Mouse (Mus musculus): Measurements from ENCODE around the gene Eef2. TPM values are rescaled to one million over a fixed set of nuclear protein-coding genes. Genes with fewer than 3 reads are reported as not detected.
A peak's percentile ranks its signal among the peaks of the same experiment; 100 is the strongest.

Eef2 gene
- polyA plus RNA-seq, 1 experiment: 468 TPM

- no peak for TF ChIP-seq POLR2A (IDR thresholded peaks at IDR 0.05; ENCODE audit: borderline replicate concordance, control insufficient read depth, low read depth, low read length)
- no peak for TF ChIP-seq CTCF (IDR thresholded peaks at IDR 0.05; ENCODE audit: control insufficient read depth, insufficient read depth, low read length)
- Histone ChIP-seq H3K4me1 (ENCODE audit: control insufficient read depth, insufficient read depth, low read length) (peaks cover 3% of the 10 kb centered on the region), H3K4me3 (replicated peaks; ENCODE audit: control insufficient read depth, low read depth, low read length) (no peak overlapping the region), H3K27ac (ENCODE audit: control insufficient read depth, insufficient read depth, low read depth, low read length, poor library complexity) (no peak overlapping the region)
- WGBS: 89% methylated on average over 26 of the region's 26 CpGs
These were observed 13.4 kb downstream of the Eef2 start for GRCm38 (mm10) chr10:81189821-81190220.

DNA sequence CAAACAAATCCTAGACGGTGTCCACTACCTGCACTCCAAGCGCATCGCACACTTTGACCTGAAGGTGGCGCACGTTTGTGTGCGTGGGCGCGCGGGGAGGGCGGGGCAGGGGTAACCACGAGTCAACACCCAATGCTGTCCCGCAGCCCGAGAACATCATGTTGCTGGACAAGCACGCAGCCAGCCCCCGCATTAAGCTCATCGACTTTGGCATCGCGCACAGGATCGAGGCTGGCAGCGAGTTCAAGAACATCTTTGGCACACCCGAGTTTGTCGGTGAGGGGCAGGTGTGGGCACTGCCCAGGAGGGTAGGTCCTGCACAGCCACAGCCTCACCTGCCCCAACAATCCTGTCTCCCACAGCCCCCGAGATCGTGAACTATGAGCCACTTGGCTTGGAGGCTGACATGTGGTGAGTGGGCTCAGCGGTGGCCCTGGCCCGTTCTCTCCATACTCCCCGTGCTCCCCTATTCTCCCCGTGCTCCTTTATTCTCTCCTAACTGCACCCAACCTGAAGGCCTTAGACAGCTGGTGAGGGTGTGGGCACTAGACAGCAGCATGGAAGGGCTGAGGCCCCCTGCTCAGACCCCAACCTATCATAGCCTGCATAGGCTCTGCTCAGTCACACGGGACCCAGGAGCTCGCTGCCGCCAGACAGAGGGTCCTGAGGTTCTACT lies 13.9 kb downstream of the Eef2 start:
- Histone ChIP-seq H3K4me1 (ENCODE audit: control insufficient read depth, insufficient read depth, low read length) (peaks cover 3% of the 10 kb centered on the region), H3K27ac (ENCODE audit: control insufficient read depth, insufficient read depth, low read depth, low read length, poor library complexity) (no peak overlapping the region), H3K4me3 (replicated peaks; ENCODE audit: control insufficient read depth, low read depth, low read length) (no peak overlapping the region)
- TF ChIP-seq POLR2A (IDR thresholded peaks at IDR 0.05; ENCODE audit: borderline replicate concordance, control insufficient read depth, low read depth, low read length): peak; percentile 27; the same call in 1 of the 2 replicates
- TF ChIP-seq CTCF (IDR thresholded peaks at IDR 0.05; ENCODE audit: control insufficient read depth, insufficient read depth, low read length): peak; percentile 44; the same call in 1 of the 2 replicates
- 78% methylated on average over 31 of the region's 31 CpGs for WGBS

- no peak for TF ChIP-seq POLR2A (IDR thresholded peaks at IDR 0.05; ENCODE audit: borderline replicate concordance, control insufficient read depth, low read depth, low read length)
- peak; percentile 26; the same call in 1 of the 2 replicates for TF ChIP-seq CTCF (IDR thresholded peaks at IDR 0.05; ENCODE audit: control insufficient read depth, insufficient read depth, low read length)
- H3K27ac ChIP-seq (ENCODE audit: control insufficient read depth, insufficient read depth, low read depth, low read length, poor library complexity): no peak overlapping the region
- no peak overlapping the region for H3K4me3 ChIP-seq (replicated peaks; ENCODE audit: control insufficient read depth, low read depth, low read length)
- 42% methylated on average over 6 of the region's 6 CpGs for WGBS
- peaks cover 3% of the 10 kb centered on the region for H3K4me1 ChIP-seq (ENCODE audit: control insufficient read depth, insufficient read depth, low read length)
These were observed 14.5 kb downstream of the Eef2 start for GRCm38 (mm10) chr10:81190912-81191321.

- Histone ChIP-seq H3K4me3 (replicated peaks; ENCODE audit: control insufficient read depth, low read depth, low read length) (no peak overlapping the region), H3K27ac (ENCODE audit: control insufficient read depth, insufficient read depth, low read depth, low read length, poor library complexity) (peak overlapping the region; percentile 16), H3K4me1 (ENCODE audit: control insufficient read depth, insufficient read depth, low read length) (peaks cover 3% of the 10 kb centered on the region)
- TF ChIP-seq CTCF (IDR thresholded peaks at IDR 0.05; ENCODE audit: control insufficient read depth, insufficient read depth, low read length): no peak
- TF ChIP-seq POLR2A (IDR thresholded peaks at IDR 0.05; ENCODE audit: borderline replicate concordance, control insufficient read depth, low read depth, low read length): no peak
- WGBS: 48% methylated on average over 18 of the region's 18 CpGs
These were observed 15.0 kb downstream of the Eef2 start for GRCm38 (mm10) chr10:81191342-81191982.

- WGBS: under 1% methylated on average over 92 of the region's 93 CpGs
- Histone ChIP-seq H3K4me1 (ENCODE audit: control insufficient read depth, insufficient read depth, low read length) (peaks cover 3% of the 10 kb centered on the region), H3K4me3 (replicated peaks; ENCODE audit: control insufficient read depth, low read depth, low read length) (peak overlapping the region; percentile 95), H3K27ac (ENCODE audit: control insufficient read depth, insufficient read depth, low read depth, low read length, poor library complexity) (peak overlapping the region; percentile 99)
- TF ChIP-seq POLR2A (IDR thresholded peaks at IDR 0.05; ENCODE audit: borderline replicate concordance, control insufficient read depth, low read depth, low read length): peak; percentile 74; the same call in 1 of the 2 replicates
- TF ChIP-seq CTCF (IDR thresholded peaks at IDR 0.05; ENCODE audit: control insufficient read depth, insufficient read depth, low read length): no peak
These were observed 16.0 kb downstream of the Eef2 start for GRCm38 (mm10) chr10:81192270-81192967.

GRCm38 (mm10) chr10:81192968-81193501 lies 16.6 kb downstream of the Eef2 start:
- WGBS: 4% methylated on average over 19 of the region's 19 CpGs
- Histone ChIP-seq H3K4me3 (replicated peaks; ENCODE audit: control insufficient read depth, low read depth, low read length) (peak overlapping the region; percentile 95), H3K4me1 (ENCODE audit: control insufficient read depth, insufficient read depth, low read length) (peaks cover 3% of the 10 kb centered on the region), H3K27ac (ENCODE audit: control insufficient read depth, insufficient read depth, low read depth, low read length, poor library complexity) (peak overlapping the region; percentile 99; the same call in 1 of the 2 replicates)
- no peak for TF ChIP-seq CTCF (IDR thresholded peaks at IDR 0.05; ENCODE audit: control insufficient read depth, insufficient read depth, low read length)
- TF ChIP-seq POLR2A (IDR thresholded peaks at IDR 0.05; ENCODE audit: borderline replicate concordance, control insufficient read depth, low read depth, low read length): no peak

DNA sequence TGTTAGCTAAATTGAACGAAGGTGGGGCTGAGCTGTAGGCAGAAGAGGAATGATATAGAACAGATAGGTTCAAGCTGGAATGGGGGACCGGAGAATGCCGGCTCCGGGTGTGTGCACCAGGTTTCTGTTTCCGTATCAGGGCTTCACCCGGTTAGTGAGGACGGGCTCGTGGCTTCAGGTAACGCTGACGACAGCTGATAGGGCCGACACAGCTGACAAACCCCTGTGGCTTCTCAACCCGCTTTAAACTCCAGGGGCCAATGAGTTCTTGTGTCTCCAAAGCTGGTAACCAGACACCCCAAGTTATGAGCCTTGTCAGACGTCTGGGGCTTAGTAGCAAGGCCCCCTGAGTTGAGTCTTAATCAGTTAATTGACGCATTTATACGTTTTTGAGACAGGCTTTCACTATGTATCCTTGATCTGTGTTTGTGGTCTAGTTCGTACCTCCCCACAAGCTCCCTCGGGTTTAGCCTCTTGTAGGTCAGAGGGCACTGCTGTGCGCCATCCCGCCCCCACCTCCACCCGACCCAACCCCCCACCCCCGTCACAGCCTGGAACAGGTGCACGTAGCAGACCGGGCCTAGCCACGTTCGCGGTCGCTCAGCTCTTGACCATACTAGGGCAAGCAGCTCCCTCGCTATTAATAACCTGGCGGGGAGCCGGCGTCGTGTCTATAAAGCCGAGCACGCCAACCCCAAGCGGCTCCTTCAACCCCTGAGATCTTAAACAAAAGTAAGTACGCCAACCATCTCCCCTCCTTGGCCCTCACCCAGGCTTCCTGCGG lies 17.8 kb downstream of the Eef2 start:
- 5% methylated on average over 37 of the region's 37 CpGs for WGBS
- Histone ChIP-seq H3K4me3 (replicated peaks; ENCODE audit: control insufficient read depth, low read depth, low read length) (no peak overlapping the region), H3K4me1 (ENCODE audit: control insufficient read depth, insufficient read depth, low read length) (peaks cover 3% of the 10 kb centered on the region), H3K27ac (ENCODE audit: control insufficient read depth, insufficient read depth, low read depth, low read length, poor library complexity) (peak overlapping the region; percentile 56)
- TF ChIP-seq POLR2A (IDR thresholded peaks at IDR 0.05; ENCODE audit: borderline replicate concordance, control insufficient read depth, low read depth, low read length) (no peak), CTCF (IDR thresholded peaks at IDR 0.05; ENCODE audit: control insufficient read depth, insufficient read depth, low read length) (no peak)

Data from bone marrow, adult 2 months (tissue).